Mouse (Mus musculus): ENCODE measurements around the gene Slc25a39. TPM values are rescaled to one million over a fixed set of nuclear protein-coding genes. Genes with fewer than 3 reads are reported as not detected.
A peak's percentile ranks its signal among the peaks of the same experiment; 100 is the strongest.

The Slc25a39 gene
- polyA plus RNA-seq, 1 experiment from 2014 or later: 180 TPM

- Histone ChIP-seq H3K27ac (replicated peaks; ENCODE audit: low read depth, low read length) (no peak overlapping the region), H3K4me1 (ENCODE audit: control insufficient read depth, insufficient read depth, low read length) (0 out of 2 replicates have a peak, but pooled peaks cover 2% of the 10 kb centered on the region), H3K27me3 (ENCODE audit: control insufficient read depth, insufficient read depth, low read length) (no peaks in the 10 kb centered on the region), H3K9ac (ENCODE audit: low read length) (no peak overlapping the region), H3K4me3 (ENCODE audit: low read depth, low read length) (0 out of 2 replicates have a peak overlapping the region, but pooled peaks have one; percentile 5), H3K4me2 (ENCODE audit: low read depth, severe bottlenecking) (no peak overlapping the region), H3K9me3 (ENCODE audit: control insufficient read depth, low read length) (no peaks in the 10 kb centered on the region), H3K36me3 (ENCODE audit: control insufficient read depth, insufficient read depth, low read length) (no peaks in the 10 kb centered on the region; the same call in 1 of the 2 replicates)
- 75% methylated on average over 14 of the region's 14 CpGs for WGBS
- no peak for DNase-seq (ENCODE audit: low spot score)
- ATAC-seq (ENCODE audit: insufficient number of reproducible peaks, low FRiP score, low TSS enrichment, low read depth): peak; percentile 59; the same call in 1 of the 2 replicates
Observed at GRCm38 (mm10) chr11:102364570-102365371, 43.0 kb downstream of the Slc25a39 start.

- H3K36me3 ChIP-seq (ENCODE audit: control insufficient read depth, insufficient read depth, low read length): no peaks in the 10 kb centered on the region; the same call in 1 of the 2 replicates
- H3K4me2 ChIP-seq (ENCODE audit: low read depth, severe bottlenecking): no peak overlapping the region
- no peak overlapping the region for H3K4me3 ChIP-seq (ENCODE audit: low read depth, low read length)
- H3K27ac ChIP-seq (replicated peaks; ENCODE audit: low read depth, low read length): no peak overlapping the region
- 0 out of 2 replicates have a peak, but pooled peaks cover 2% of the 10 kb centered on the region for H3K4me1 ChIP-seq (ENCODE audit: control insufficient read depth, insufficient read depth, low read length)
- 43% methylated on average over 2 of the region's 2 CpGs for WGBS
- H3K9ac ChIP-seq (ENCODE audit: low read length): no peak overlapping the region; the same call in 1 of the 2 replicates
- H3K27me3 ChIP-seq (ENCODE audit: control insufficient read depth, insufficient read depth, low read length): no peaks in the 10 kb centered on the region
- H3K9me3 ChIP-seq (ENCODE audit: control insufficient read depth, low read length): no peaks in the 10 kb centered on the region
- DNase-seq (ENCODE audit: low spot score): no peak
- no peak for ATAC-seq (ENCODE audit: insufficient number of reproducible peaks, low FRiP score, low TSS enrichment, low read depth)
Observed at GRCm38 (mm10) chr11:102363623-102364022, 44.1 kb downstream of the Slc25a39 start.

GRCm38 (mm10) chr11:102361776-102362495, 45.8 kb downstream of the Slc25a39 start:
- Histone ChIP-seq H3K27me3 (ENCODE audit: control insufficient read depth, insufficient read depth, low read length) (no peaks in the 10 kb centered on the region), H3K9ac (ENCODE audit: low read length) (no peak overlapping the region), H3K9me3 (ENCODE audit: control insufficient read depth, low read length) (no peaks in the 10 kb centered on the region), H3K4me1 (ENCODE audit: control insufficient read depth, insufficient read depth, low read length) (0 out of 2 replicates have a peak, but pooled peaks cover 2% of the 10 kb centered on the region), H3K4me3 (ENCODE audit: low read depth, low read length) (no peak overlapping the region), H3K36me3 (ENCODE audit: control insufficient read depth, insufficient read depth, low read length) (no peaks in the 10 kb centered on the region; the same call in 1 of the 2 replicates), H3K27ac (replicated peaks; ENCODE audit: low read depth, low read length) (no peak overlapping the region), H3K4me2 (ENCODE audit: low read depth, severe bottlenecking) (no peak overlapping the region)
- 88% methylated on average over 8 of the region's 8 CpGs for WGBS
- DNase-seq (ENCODE audit: low spot score) (no peak), ATAC-seq (ENCODE audit: insufficient number of reproducible peaks, low FRiP score, low TSS enrichment, low read depth) (no peak)

GRCm38 (mm10) chr11:102358365-102358764, 49.4 kb downstream of the Slc25a39 start:
- no peaks in the 10 kb centered on the region for H3K27me3 ChIP-seq (ENCODE audit: control insufficient read depth, insufficient read depth, low read length)
- WGBS: 70% methylated on average over 10 of the region's 10 CpGs

GRCm38 (mm10) chr11:102356636-102357350, 51.0 kb downstream of the Slc25a39 start:
- DNase-seq (ENCODE audit: low spot score): no peak
- no peak overlapping the region for H3K27ac ChIP-seq (replicated peaks; ENCODE audit: low read depth, low read length)
- H3K4me3 ChIP-seq (ENCODE audit: low read depth, low read length): no peak overlapping the region
- no peaks in the 10 kb centered on the region for H3K4me1 ChIP-seq (ENCODE audit: control insufficient read depth, insufficient read depth, low read length)
- no peaks in the 10 kb centered on the region for H3K9me3 ChIP-seq (ENCODE audit: control insufficient read depth, low read length)
- WGBS: 69% methylated on average over 31 of the region's 31 CpGs
- H3K9ac ChIP-seq (ENCODE audit: low read length): no peak overlapping the region
- H3K27me3 ChIP-seq (ENCODE audit: control insufficient read depth, insufficient read depth, low read length): no peaks in the 10 kb centered on the region
- no peaks in the 10 kb centered on the region; the same call in 1 of the 2 replicates for H3K36me3 ChIP-seq (ENCODE audit: control insufficient read depth, insufficient read depth, low read length)
- no peak overlapping the region for H3K4me2 ChIP-seq (ENCODE audit: low read depth, severe bottlenecking)
- ATAC-seq (ENCODE audit: insufficient number of reproducible peaks, low FRiP score, low TSS enrichment, low read depth): no peak

More at GRCm38 (mm10) chr11:102358365-102358764, 49.4 kb downstream of the Slc25a39 start:
- Histone ChIP-seq H3K4me1 (ENCODE audit: control insufficient read depth, insufficient read depth, low read length) (no peaks in the 10 kb centered on the region), H3K4me2 (ENCODE audit: low read depth, severe bottlenecking) (no peak overlapping the region), H3K27ac (replicated peaks; ENCODE audit: low read depth, low read length) (no peak overlapping the region), H3K9ac (ENCODE audit: low read length) (no peak overlapping the region), H3K36me3 (ENCODE audit: control insufficient read depth, insufficient read depth, low read length) (no peaks in the 10 kb centered on the region; the same call in 1 of the 2 replicates), H3K9me3 (ENCODE audit: control insufficient read depth, low read length) (no peaks in the 10 kb centered on the region), H3K4me3 (ENCODE audit: low read depth, low read length) (no peak overlapping the region)
- no peak for ATAC-seq (ENCODE audit: insufficient number of reproducible peaks, low FRiP score, low TSS enrichment, low read depth)
- no peak for DNase-seq (ENCODE audit: low spot score)

- no peaks in the 10 kb centered on the region for H3K4me1 ChIP-seq (ENCODE audit: control insufficient read depth, insufficient read depth, low read length)
- H3K9ac ChIP-seq (ENCODE audit: low read length): no peak overlapping the region
- H3K4me2 ChIP-seq (ENCODE audit: low read depth, severe bottlenecking): no peak overlapping the region
- H3K4me3 ChIP-seq (ENCODE audit: low read depth, low read length): no peak overlapping the region
- WGBS: 84% methylated on average over 12 of the region's 12 CpGs
- no peak for DNase-seq (ENCODE audit: low spot score)
- H3K9me3 ChIP-seq (ENCODE audit: control insufficient read depth, low read length): no peaks in the 10 kb centered on the region
- no peaks in the 10 kb centered on the region for H3K27me3 ChIP-seq (ENCODE audit: control insufficient read depth, insufficient read depth, low read length)
- ATAC-seq (ENCODE audit: insufficient number of reproducible peaks, low FRiP score, low TSS enrichment, low read depth): no peak
- no peak overlapping the region for H3K27ac ChIP-seq (replicated peaks; ENCODE audit: low read depth, low read length)
- no peaks in the 10 kb centered on the region; the same call in 1 of the 2 replicates for H3K36me3 ChIP-seq (ENCODE audit: control insufficient read depth, insufficient read depth, low read length)
Observed at GRCm38 (mm10) chr11:102356190-102356589, 51.6 kb downstream of the Slc25a39 start.

GRCm38 (mm10) chr11:102355501-102355900, 52.2 kb downstream of the Slc25a39 start:
- WGBS: 83% methylated on average over 3 of the region's 3 CpGs
- no peak for DNase-seq (ENCODE audit: low spot score)
- no peaks in the 10 kb centered on the region for H3K36me3 ChIP-seq (ENCODE audit: control insufficient read depth, insufficient read depth, low read length)
- H3K27ac ChIP-seq (replicated peaks; ENCODE audit: low read depth, low read length): no peak overlapping the region
- H3K4me1 ChIP-seq (ENCODE audit: control insufficient read depth, insufficient read depth, low read length): no peaks in the 10 kb centered on the region
- no peaks in the 10 kb centered on the region for H3K9me3 ChIP-seq (ENCODE audit: control insufficient read depth, low read length)
- no peak overlapping the region for H3K4me2 ChIP-seq (ENCODE audit: low read depth, severe bottlenecking)
- no peak overlapping the region for H3K9ac ChIP-seq (ENCODE audit: low read length)
- ATAC-seq (ENCODE audit: insufficient number of reproducible peaks, low FRiP score, low TSS enrichment, low read depth): no peak
- H3K27me3 ChIP-seq (ENCODE audit: control insufficient read depth, insufficient read depth, low read length): no peaks in the 10 kb centered on the region
- H3K4me3 ChIP-seq (ENCODE audit: low read depth, low read length): no peak overlapping the region

- no peak overlapping the region for H3K9ac ChIP-seq (ENCODE audit: low read length)
- WGBS: 40% methylated on average over 8 of the region's 8 CpGs
- H3K9me3 ChIP-seq (ENCODE audit: control insufficient read depth, low read length): no peaks in the 10 kb centered on the region
- H3K36me3 ChIP-seq (ENCODE audit: control insufficient read depth, insufficient read depth, low read length): no peaks in the 10 kb centered on the region
- no peak for DNase-seq (ENCODE audit: low spot score)
- ATAC-seq (ENCODE audit: insufficient number of reproducible peaks, low FRiP score, low TSS enrichment, low read depth): no peak
- no peak overlapping the region for H3K4me2 ChIP-seq (ENCODE audit: low read depth, severe bottlenecking)
- H3K4me3 ChIP-seq (ENCODE audit: low read depth, low read length): no peak overlapping the region
- H3K4me1 ChIP-seq (ENCODE audit: control insufficient read depth, insufficient read depth, low read length): no peaks in the 10 kb centered on the region
- no peak overlapping the region for H3K27ac ChIP-seq (replicated peaks; ENCODE audit: low read depth, low read length)
- no peaks in the 10 kb centered on the region for H3K27me3 ChIP-seq (ENCODE audit: control insufficient read depth, insufficient read depth, low read length)
Observed at GRCm38 (mm10) chr11:102353021-102353431, 54.7 kb downstream of the Slc25a39 start.
